Mouse (Mus musculus): ENCODE data around the gene Ccl17.

DNA sequence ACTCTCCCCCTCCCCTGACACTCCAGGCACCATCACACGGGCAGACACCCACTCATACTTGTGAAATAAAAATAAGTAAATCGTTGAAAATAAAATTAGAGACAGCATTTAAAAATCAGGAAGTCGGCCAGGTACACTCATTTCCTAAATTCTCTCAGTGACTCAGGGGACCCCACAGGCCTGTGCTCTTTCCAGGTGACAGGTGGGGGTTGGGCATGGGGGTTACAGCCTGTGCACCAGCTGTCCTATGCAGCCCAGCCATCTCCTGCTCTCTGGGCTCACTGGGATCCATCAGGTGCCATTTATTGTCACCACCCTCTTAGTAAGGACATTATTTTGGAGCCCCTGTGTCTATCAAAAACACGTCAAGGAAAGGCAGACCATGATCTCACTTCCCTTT is 26.4 kb upstream of the Ccl17 start:
- TF ChIP-seq GATA1 (IDR thresholded peaks at IDR 0.05; ENCODE audit: borderline replicate concordance, low read length): no peak
- no peak for TF ChIP-seq FLI1 (IDR thresholded peaks at IDR 0.05; ENCODE audit: low read length)
